In the genomic region with DNA sequence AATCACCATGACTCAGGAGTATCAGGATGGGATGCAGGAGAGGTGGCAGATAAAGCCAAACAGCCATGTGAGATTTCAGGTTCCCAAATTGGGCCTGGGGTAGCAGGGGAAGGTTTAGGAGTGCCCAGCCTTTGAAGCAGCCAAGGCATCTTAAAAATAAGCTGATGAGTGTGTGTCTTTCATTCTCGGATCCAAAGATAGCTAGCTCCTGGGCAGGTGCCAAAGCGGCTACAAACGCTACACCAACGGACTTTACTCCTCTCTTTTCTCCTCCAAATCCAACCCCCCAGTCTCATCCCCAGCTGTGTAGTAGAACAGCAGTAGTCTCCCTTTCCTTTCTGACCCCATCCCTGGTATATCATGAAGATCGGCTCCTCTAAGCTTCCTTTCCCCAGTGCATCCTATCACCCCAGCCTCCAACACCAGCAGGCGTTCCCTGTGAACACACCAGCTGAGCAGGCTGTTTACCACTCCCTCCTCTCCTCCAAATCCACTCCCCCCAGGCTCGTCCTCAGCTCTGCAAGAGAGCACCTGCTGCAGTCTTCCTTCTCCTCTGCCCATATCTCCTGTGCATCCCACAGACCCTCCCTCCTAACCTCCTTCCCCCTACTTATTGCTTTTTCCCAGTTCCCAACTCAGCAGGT, we compare ENCODE assay signal across 31 mouse cellular contexts. TPM values are rescaled to one million over a fixed set of nuclear protein-coding genes. Genes with fewer than 3 reads are reported as not detected.
DNase-seq lines count a peak whose midpoint lies in the region; ATAC-seq lines count a peak whose summit lies in the region.
"Had no signal": no experiment of that assay in that cellular context is flagged by ENCODE, and none has a peak within 500 bp of the region (broad histone marks: within the 10 kb centered on the region; RNA-seq: fewer than 3 reads in every experiment).

No protein-coding gene starts in this region.

- H3K27me3 ChIP-seq in forebrain, embryonic 16.5 days (replicated peaks; ENCODE audit: control insufficient read depth, insufficient read depth, low read length): no peaks in the 10 kb centered on the region
- peaks cover 7% of the 10 kb centered on the region; the same call in 1 of the 2 replicates for H3K27me3 ChIP-seq in forebrain, embryonic 10.5 days (ENCODE audit: poor library complexity, severe bottlenecking)
- H3K27me3 ChIP-seq: intestine, embryonic 15.5 days had no signal

- no peak overlapping the region for H3K9ac ChIP-seq in forebrain, embryonic 16.5 days (replicated peaks; ENCODE audit: low read depth, low read length)
- H3K9ac ChIP-seq: embryonic facial prominence, embryonic 15.5 days; intestine, embryonic 15.5 days; limb, embryonic 12.5 days; liver, embryonic 15.5 days; lung, embryonic 15.5 days had no signal

- ATAC-seq in forebrain, embryonic 16.5 days: 0 out of 2 replicates have a peak, but pooled peaks have one; percentile 43
- ATAC-seq: CD4-positive, CD25-positive, alpha-beta regulatory T cell, adult 4 months; hindbrain, postnatal 0 days; intestine, embryonic 15.5 days; midbrain, embryonic 16.5 days had no signal

- no peak overlapping the region for H3K27ac ChIP-seq in forebrain, embryonic 16.5 days (ENCODE audit: low read length)
- no peak overlapping the region for H3K27ac ChIP-seq in forebrain, embryonic 10.5 days
- H3K27ac ChIP-seq: embryonic facial prominence, embryonic 10.5 days; embryonic facial prominence, embryonic 15.5 days; hindbrain, embryonic 10.5 days; hindbrain, postnatal 0 days; intestine, embryonic 15.5 days; limb, embryonic 12.5 days; liver, embryonic 15.5 days; lung, embryonic 15.5 days had no signal

- H3K36me3 ChIP-seq in forebrain, embryonic 16.5 days (ENCODE audit: control insufficient read depth, insufficient read depth): no peaks in the 10 kb centered on the region
- no peaks in the 10 kb centered on the region for H3K36me3 ChIP-seq in forebrain, embryonic 10.5 days (replicated peaks)
- H3K36me3 ChIP-seq: embryonic facial prominence, embryonic 10.5 days; embryonic facial prominence, embryonic 15.5 days; hindbrain, embryonic 10.5 days; intestine, embryonic 15.5 days; limb, embryonic 12.5 days; liver, embryonic 15.5 days; lung, embryonic 15.5 days had no signal

- 0 out of 2 replicates have a peak, but pooled peaks cover 2% of the 10 kb centered on the region for H3K4me1 ChIP-seq in forebrain, embryonic 16.5 days (replicated peaks; ENCODE audit: control insufficient read depth, insufficient read depth, low read length)
- H3K4me1 ChIP-seq in forebrain, embryonic 10.5 days: 0 out of 2 replicates have a peak, but pooled peaks cover 12% of the 10 kb centered on the region
- H3K4me1 ChIP-seq: embryonic facial prominence, embryonic 10.5 days; embryonic facial prominence, embryonic 15.5 days; hindbrain, embryonic 10.5 days; intestine, embryonic 15.5 days; liver, embryonic 15.5 days; lung, embryonic 15.5 days had no signal

- H3K4me2 ChIP-seq in forebrain, embryonic 16.5 days (ENCODE audit: low read length): no peak overlapping the region
- H3K4me2 ChIP-seq: embryonic facial prominence, embryonic 15.5 days; intestine, embryonic 15.5 days; limb, embryonic 12.5 days; liver, embryonic 15.5 days; lung, embryonic 15.5 days; midbrain, embryonic 11.5 days had no signal

- 31% methylated on average over 7 of the region's 7 CpGs for WGBS in forebrain, embryonic 16.5 days
- 36% methylated on average over 7 of the region's 7 CpGs for WGBS in forebrain, embryonic 10.5 days

- no peak overlapping the region for H3K4me3 ChIP-seq in forebrain, embryonic 16.5 days (replicated peaks; ENCODE audit: low read length)
- no peak overlapping the region for H3K4me3 ChIP-seq in forebrain, embryonic 10.5 days
- H3K4me3 ChIP-seq: embryonic facial prominence, embryonic 10.5 days; embryonic facial prominence, embryonic 15.5 days; hindbrain, embryonic 10.5 days; intestine, embryonic 15.5 days; limb, embryonic 12.5 days; liver, embryonic 15.5 days; lung, embryonic 15.5 days had no signal

- H3K9me3 ChIP-seq in forebrain, embryonic 16.5 days (ENCODE audit: control insufficient read depth, low read length): no peaks in the 10 kb centered on the region
- H3K9me3 ChIP-seq in forebrain, embryonic 10.5 days: no peaks in the 10 kb centered on the region
- H3K9me3 ChIP-seq: embryonic facial prominence, embryonic 10.5 days; embryonic facial prominence, embryonic 15.5 days; hindbrain, embryonic 10.5 days; intestine, embryonic 15.5 days; limb, embryonic 12.5 days; liver, embryonic 15.5 days; lung, embryonic 15.5 days had no signal

- DNase-seq in forebrain, embryonic 10.5 days (ENCODE audit: extremely low spot score, low spot score): no peak
- DNase-seq in layer of hippocampus, adult 18-20 months (ENCODE audit: low spot score in 2 of 2): peak; percentile 19 to 50
- no peak for DNase-seq in layer of hippocampus, postnatal 14 days (ENCODE audit: low spot score in 2 of 2)
- DNase-seq in right cerebral cortex, postnatal 10 days (ENCODE audit: low spot score in 2 of 2): peak; percentile 52 to 59
- DNase-seq in right cerebral cortex, adult 18-20 months: no peak
- DNase-seq in lung, postnatal 25 days (ENCODE audit: low spot score): no peak
- DNase-seq: adrenal gland, postnatal 14 days; cerebellum, adult 11-12 months; cerebellum, adult 9-11 months; heart, postnatal 14 days; kidney, adult 2 months; kidney, postnatal 36 days; lung, postnatal 36 days; spleen, adult 18-20 months; thymus, postnatal 14 days had no signal

RNA-seq across cellular contexts. Expression of a gene that starts 12.6 kb away (rescaled TPM):
- 2.1 and 2.3 TPM in 2 replicates for polyA plus RNA-seq in forebrain, embryonic 16.5 days (2015; fragmentation: Nextera tagmentation; extraction: Ambion mirVana)
- 2.0 and 3.1 TPM in 2 replicates for polyA plus RNA-seq in forebrain, embryonic 10.5 days (2016; fragmentation: Nextera tagmentation; extraction: Ambion mirVana)
- 1 to 10 TPM; 1.6 to 1.7 TPM for total RNA-seq in layer of hippocampus, adult 18-20 months (2021)
- 1 to 10 TPM; 2.2 to 3.7 TPM for total RNA-seq in layer of hippocampus, postnatal 14 days (2021)
- total RNA-seq: gastrocnemius, adult 8-10 months; liver, adult 2 months; megakaryocyte, adult 5-6 weeks; neutrophil, adult 5-6 weeks had no signal
- polyA plus RNA-seq: CD4-positive, CD25-positive, alpha-beta regulatory T cell, adult 4 months; kidney, adult 2 months; liver, adult 2 months had no signal

RNA-seq across cellular contexts. Expression of a gene that starts 44.0 kb away (rescaled TPM):
- polyA plus RNA-seq in forebrain, embryonic 16.5 days (2015; fragmentation: Nextera tagmentation; extraction: Ambion mirVana): 19.5 and 22.6 TPM in 2 replicates
- polyA plus RNA-seq in forebrain, embryonic 10.5 days (2016; fragmentation: Nextera tagmentation; extraction: Ambion mirVana): 56.6 and 58.5 TPM in 2 replicates
- total RNA-seq in layer of hippocampus, adult 18-20 months (2021): 10 to 100 TPM; 46.7 to 58.2 TPM
- 10 to 100 TPM; 24.6 to 27.0 TPM for total RNA-seq in layer of hippocampus, postnatal 14 days (2021)

Comparison
In these comparisons a context has a peak if more than half of its experiments do, and no peak if none do; other contexts are left out.
1. DNase-seq: peak in layer of hippocampus, adult 18-20 months (2 of 2) and right cerebral cortex, postnatal 10 days (2 of 2); none in forebrain, embryonic 10.5 days (single experiment), layer of hippocampus, postnatal 14 days (0 of 2), right cerebral cortex, adult 18-20 months (single experiment) and lung, postnatal 25 days (single experiment).